Mouse (Mus musculus): ENCODE results near the gene Dcaf10.

Dcaf10 gene

GRCm38 (mm10) chr4:45419051-45419450, 77.2 kb downstream of the Dcaf10 start:
- DNase-seq (ENCODE audit: low read depth, low spot score): no peak

DNA sequence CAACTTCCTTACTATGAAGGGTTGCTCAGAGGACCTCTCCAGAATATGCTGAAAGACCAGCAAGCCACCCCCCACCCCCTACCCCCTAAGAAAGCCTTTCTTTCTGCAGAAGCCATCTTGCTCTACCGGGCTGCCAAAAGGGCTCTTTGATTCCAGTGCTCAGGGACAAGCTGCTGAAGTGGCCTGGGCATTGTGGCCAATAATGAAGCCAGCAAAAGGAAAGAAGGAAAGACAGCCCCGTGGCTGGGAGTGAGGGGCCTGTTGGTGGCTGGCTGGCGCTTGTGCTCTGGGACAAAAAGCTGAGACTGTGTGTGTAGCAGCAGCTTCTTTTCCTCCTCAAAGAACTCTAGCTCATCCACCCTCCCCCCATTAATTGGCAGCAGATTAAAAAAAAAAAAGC, 78.8 kb downstream of the Dcaf10 start:
- no peak for DNase-seq (ENCODE audit: low read depth, low spot score)

DNA sequence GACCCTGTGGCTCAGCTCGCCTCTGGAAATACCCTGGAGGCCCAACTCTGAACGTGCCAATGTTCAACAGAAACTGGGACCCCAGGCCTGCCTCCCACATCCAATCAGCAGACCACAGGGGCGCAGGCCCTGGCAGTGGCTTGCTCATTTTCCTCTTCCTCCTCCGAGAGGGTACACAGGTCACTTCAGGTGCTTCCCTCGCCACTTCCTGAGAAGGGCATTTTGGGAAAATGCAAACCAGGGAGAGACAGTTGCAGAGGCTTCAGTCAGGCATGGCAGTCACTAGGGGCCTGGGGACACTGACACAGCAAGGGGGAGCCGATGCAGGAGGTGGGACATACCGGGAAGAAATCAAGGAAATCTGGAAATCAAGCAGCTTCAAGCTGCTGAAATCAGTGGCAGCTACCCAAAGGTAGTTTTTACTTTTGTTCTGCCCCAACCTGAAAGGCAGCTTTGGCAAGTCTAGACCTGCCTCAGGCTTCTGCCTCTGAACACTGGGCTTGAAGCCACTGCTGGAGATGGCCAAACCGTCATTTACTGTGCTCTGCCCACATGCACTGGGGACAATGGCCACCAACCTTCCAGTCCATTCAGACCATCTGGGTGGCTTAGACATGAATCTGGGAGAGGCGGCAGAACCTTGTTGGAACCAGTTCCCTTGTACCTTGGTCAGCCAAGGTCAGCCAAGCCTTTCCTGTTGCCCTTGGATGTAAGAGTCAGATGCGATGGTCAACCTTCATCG, 79.8 kb downstream of the Dcaf10 start:
- no peak for DNase-seq (ENCODE audit: low read depth, low spot score)

GRCm38 (mm10) chr4:45422640-45423039, 80.7 kb downstream of the Dcaf10 start:
- DNase-seq (ENCODE audit: low read depth, low spot score): no peak

DNA sequence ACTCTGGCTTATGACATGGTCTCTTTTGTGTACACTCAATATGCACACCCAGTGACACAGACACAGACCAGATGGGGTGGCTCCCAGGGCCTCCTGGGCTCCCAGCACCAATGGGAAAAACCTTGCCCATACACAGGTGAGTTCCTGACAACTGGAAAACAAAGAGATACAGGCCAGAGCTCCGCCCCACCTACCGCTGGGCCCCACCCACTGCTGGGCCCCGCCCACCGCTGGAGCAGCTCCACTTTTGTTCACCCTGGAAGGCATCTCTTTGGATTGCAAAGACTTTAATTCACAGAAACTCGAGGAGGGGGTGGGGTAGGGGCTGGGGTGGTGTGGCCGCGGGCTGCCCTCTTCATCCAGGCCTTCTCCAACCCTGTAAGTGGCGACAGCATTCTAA, 81.5 kb downstream of the Dcaf10 start:
- no peak for DNase-seq (ENCODE audit: low read depth, low spot score)

DNA sequence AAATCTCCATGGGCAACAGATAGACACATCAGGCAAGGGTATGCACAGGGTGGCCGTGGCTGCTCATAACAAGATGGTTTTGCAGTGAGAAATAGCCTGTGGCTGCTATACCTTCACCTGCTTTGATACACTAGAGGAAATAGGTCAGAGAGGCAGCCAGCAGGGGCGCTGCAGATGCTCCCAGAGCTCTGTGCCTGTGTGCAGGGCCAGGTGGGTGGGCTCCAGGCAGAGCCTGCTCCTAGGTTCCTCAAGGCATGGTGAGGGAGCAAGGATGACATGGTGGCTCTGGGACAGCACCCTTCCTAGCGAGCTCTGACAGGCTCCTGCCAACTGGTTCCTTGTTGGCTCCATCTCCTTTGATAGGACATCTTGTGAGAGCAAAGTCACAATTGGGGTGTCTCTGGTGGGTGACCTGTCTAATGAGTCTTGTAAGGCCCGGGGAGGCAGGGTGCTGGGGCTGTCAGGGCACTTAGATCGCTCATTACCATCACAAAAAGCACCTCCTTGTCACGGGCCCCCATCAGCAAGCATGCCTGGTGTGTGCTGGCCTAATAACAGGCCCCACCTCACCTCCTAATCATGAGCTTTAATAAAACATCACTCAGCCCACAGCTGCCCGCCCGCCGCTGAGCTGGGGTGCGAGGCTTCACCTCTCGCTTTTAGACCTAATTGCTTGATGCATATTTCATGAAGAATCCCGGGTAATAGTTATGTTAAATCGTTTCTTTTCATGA, 85.0 kb downstream of the Dcaf10 start:
- no peak for DNase-seq (ENCODE audit: low read depth, low spot score)
